Mouse (Mus musculus) C3H10T1/2 (cell line): ENCODE measurements around the gene Kcnj10. TPM values are rescaled to one million over a fixed set of nuclear protein-coding genes. Genes with fewer than 3 reads are reported as not detected.

Source experiments
- polyA plus RNA-seq, 2 experiments: library from polyadenylated mRNA; unstranded; fragments of >200 nt; fragmentation: generic; extraction: Trizol; gene quantifications; one replicate each; pipeline ENCODE4 v1.2.1; 2012; ENCODE audit warnings: missing spikeins in 2 of 2

The Kcnj10 gene
- under 1 TPM in 1 of 2 experiments, not detected in 1; 0.01 TPM for polyA plus RNA-seq

GRCm38 (mm10) chr1:172340729-172341321 lies at the start of gene Kcnj10:
Gene Kcnj10, plus strand, starts transcription at chr1:172341210.

GRCm38 (mm10) chr1:172297611-172298537 lies 43.1 kb upstream of the Kcnj10 start, which contains the start of gene Atp1a2:
Gene Atp1a2, minus strand, starts transcription at chr1:172298064.

GRCm38 (mm10) chr1:172329131-172329530 lies 11.9 kb upstream of the Kcnj10 start, which contains the start of gene Kcnj9:
Gene Kcnj9, minus strand, starts transcription at chr1:172329318.

GRCm38 (mm10) chr1:172376198-172376667 lies 35.2 kb downstream of the Kcnj10 start, which contains the start of gene Pigm:
Gene Pigm, plus strand, starts transcription at chr1:172376546.

Other genes starting within 250 kb of the Kcnj10 start
- 10 to 100 TPM; 22.3 to 50.0 TPM for gene Pex19, start 214.5 kb upstream of the Kcnj10 start, polyA plus RNA-seq
- 10 to 100 TPM in 1 of 2 experiments, 1 to 10 TPM in 1; 8.8 to 50.5 TPM for gene Dcaf8, start 193.1 kb upstream of the Kcnj10 start, polyA plus RNA-seq
- 10 to 100 TPM; 38.3 to 71.0 TPM for gene Pea15a, start 134.4 kb upstream of the Kcnj10 start, polyA plus RNA-seq
- gene Casq1, start 121.3 kb upstream of the Kcnj10 start, polyA plus RNA-seq = under 1 TPM; 0.02 to 0.40 TPM
- not detected for gene Atp1a4, start 82.8 kb upstream of the Kcnj10 start, polyA plus RNA-seq
- gene Igsf8, start 79.6 kb upstream of the Kcnj10 start, polyA plus RNA-seq = 10 to 100 TPM; 24.5 to 59.9 TPM
- under 1 TPM in 1 of 2 experiments, not detected in 1; 0.02 TPM for gene Atp1a2, start 43.1 kb upstream of the Kcnj10 start, polyA plus RNA-seq
- under 1 TPM; under 0.01 to 0.19 TPM for gene Kcnj9, start 11.9 kb upstream of the Kcnj10 start, polyA plus RNA-seq
- 1 to 10 TPM in 1 of 2 experiments, under 1 TPM in 1; 0.43 to 1.8 TPM for gene Pigm, start 35.3 kb downstream of the Kcnj10 start, polyA plus RNA-seq
- not detected for gene Slamf9, start 134.1 kb downstream of the Kcnj10 start, polyA plus RNA-seq
- gene Igsf9, start 140.6 kb downstream of the Kcnj10 start, polyA plus RNA-seq = 1 to 10 TPM in 1 of 2 experiments, under 1 TPM in 1; 0.41 to 3.1 TPM
- 100 to 1,000 TPM; 218 to 523 TPM for gene Tagln2, start 158.8 kb downstream of the Kcnj10 start, polyA plus RNA-seq
- under 1 TPM in 1 of 2 experiments, not detected in 1; 0.01 TPM for gene Cfap45, start 179.6 kb downstream of the Kcnj10 start, polyA plus RNA-seq
- under 1 TPM in 1 of 2 experiments, not detected in 1; 0.09 TPM for gene Vsig8, start 214.7 kb downstream of the Kcnj10 start, polyA plus RNA-seq
- gene Slamf8, start 249.4 kb downstream of the Kcnj10 start, polyA plus RNA-seq = under 1 TPM in 1 of 2 experiments, not detected in 1; 0.18 TPM